Mouse (Mus musculus) stomach, embryonic 15.5 days (tissue): ENCODE measurements at regions not wholly inside any gene's neighbourhood (a gene's known extent, or its start where the extent isn't known, plus 50 kb on each side); places are given as distances from the start of the nearest gene placed in this dataset.
"Not testable (repeated sequence)": the region's sequence is repeated elsewhere in the genome, so short reads cannot be mapped to it uniquely, and the experiment has no call there.

Experiments
- ATAC-seq: fragments of 200-750 bp; cut with Nextera tagmentation; 2 replicates; pipeline ENCODE4 v1.8.0; 2017; ENCODE audit warnings: low read depth, moderate number of reproducible peaks, moderate TSS enrichment; ENCODE audit not compliant: insufficient read depth, low FRiP score
- H3K27ac ChIP-seq: fragments of 300-500 bp; sonication (generic); 2 replicates; pipeline ENCODE4 v1.5.1; 2015; ENCODE audit warnings: mild to moderate bottlenecking, inconsistent platforms
- H3K27me3 ChIP-seq: fragments of 300-500 bp; sonication (generic); replicated peaks from 2 replicates; pipeline ENCODE4 v1.6.1; 2015; ENCODE audit warnings: inconsistent platforms
- H3K36me3 ChIP-seq: fragments of 300-500 bp; sonication (generic); 2 replicates; pipeline ENCODE4 v1.6.1; 2015; ENCODE audit warnings: inconsistent platforms
- H3K4me1 ChIP-seq: fragments of 300-500 bp; sonication (generic); 2 replicates; pipeline ENCODE4 v1.6.1; 2015; ENCODE audit warnings: inconsistent platforms
- H3K4me2 ChIP-seq: fragments of 300-500 bp; sonication (generic); 2 replicates; pipeline ENCODE4 v1.6.1; 2015; ENCODE audit warnings: mild to moderate bottlenecking, inconsistent platforms
- H3K4me3 ChIP-seq: fragments of 300-500 bp; sonication (generic); replicated peaks from 2 replicates; pipeline ENCODE4 v1.5.1; 2015; ENCODE audit warnings: inconsistent platforms
- H3K9ac ChIP-seq: fragments of 300-500 bp; sonication (generic); 2 replicates; pipeline ENCODE4 v1.6.1; 2015; ENCODE audit warnings: inconsistent platforms
- H3K9me3 ChIP-seq: fragments of 300-500 bp; sonication (generic); 2 replicates; pipeline ENCODE4 v1.6.1; 2016; ENCODE audit warnings: inconsistent platforms
- WGBS: fragments of 180-500 bp; shearing (Covaris S2); methylation state at CpG from one replicate; pipeline ENCODE4 v1.1.7; 2015; 5-methylcytosine and 5-hydroxymethylcytosine counted together

DNA sequence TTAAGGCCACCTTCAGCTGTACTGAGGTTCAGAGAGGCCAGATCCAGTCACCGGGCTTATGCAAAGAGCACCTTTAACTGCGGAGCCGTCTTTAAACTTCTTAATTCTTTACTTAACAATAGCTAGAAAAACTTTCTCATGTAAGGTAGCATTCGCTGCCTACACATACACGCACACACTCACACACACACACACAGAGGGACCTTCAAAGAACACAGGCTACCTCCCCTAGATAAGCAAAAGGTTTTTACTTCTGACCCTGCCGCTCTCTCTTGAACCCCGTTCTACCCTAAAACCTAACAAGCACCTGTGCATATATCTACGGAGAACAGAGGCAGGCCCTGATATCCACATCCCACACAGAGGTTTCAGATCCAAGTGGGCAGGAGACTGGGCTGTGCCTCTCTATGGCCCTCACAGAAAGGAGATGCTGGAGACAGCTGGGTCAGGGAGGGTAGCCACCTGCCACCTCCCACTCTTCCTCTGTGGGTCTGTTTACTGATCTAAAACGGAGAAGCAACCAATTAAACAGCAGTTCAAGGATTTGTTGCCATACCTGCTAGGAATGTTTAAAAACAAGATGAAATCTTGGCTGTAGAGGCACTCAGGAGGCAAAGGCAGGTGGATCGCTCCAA, 81.2 kb downstream of the Tomm20 start:
- Histone ChIP-seq H3K9me3 (no peaks in the 10 kb centered on the region), H3K27me3 (no peaks in the 10 kb centered on the region), H3K4me3 (no peak overlapping the region), H3K36me3 (no peaks in the 10 kb centered on the region), H3K4me2 (no peak overlapping the region), H3K9ac (no peak overlapping the region), H3K4me1 (no peaks in the 10 kb centered on the region), H3K27ac (no peak overlapping the region)
- ATAC-seq: no peak
- 67% methylated on average over 10 of the region's 10 CpGs for WGBS

DNA sequence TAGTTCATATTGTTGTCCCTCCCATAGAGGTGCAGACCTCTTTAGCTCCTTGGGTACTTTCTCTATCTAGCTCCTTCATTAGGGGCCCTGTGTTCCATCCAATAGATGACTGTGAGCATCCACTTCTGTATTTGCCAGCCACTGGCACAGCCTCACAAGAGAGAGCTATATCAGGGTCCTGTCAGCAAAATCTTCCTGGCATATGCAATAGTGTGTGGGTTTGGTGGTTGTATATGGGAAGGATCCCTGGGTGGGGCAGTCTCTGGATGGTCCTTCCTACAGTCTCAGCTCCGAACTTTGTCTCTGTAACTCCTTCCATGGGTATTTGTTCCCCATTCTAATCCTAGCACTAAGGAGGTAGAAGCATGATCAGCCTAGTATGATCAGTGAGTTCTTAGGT, 82.0 kb downstream of the Tomm20 start:
- 88% methylated on average over 1 of the region's 1 CpGs for WGBS
- H3K4me3 ChIP-seq, H3K9ac ChIP-seq, H3K27ac ChIP-seq, H3K4me2 ChIP-seq, H3K27me3 ChIP-seq, H3K9me3 ChIP-seq, H3K36me3 ChIP-seq, H3K4me1 ChIP-seq, ATAC-seq: not testable (repeated sequence)

DNA sequence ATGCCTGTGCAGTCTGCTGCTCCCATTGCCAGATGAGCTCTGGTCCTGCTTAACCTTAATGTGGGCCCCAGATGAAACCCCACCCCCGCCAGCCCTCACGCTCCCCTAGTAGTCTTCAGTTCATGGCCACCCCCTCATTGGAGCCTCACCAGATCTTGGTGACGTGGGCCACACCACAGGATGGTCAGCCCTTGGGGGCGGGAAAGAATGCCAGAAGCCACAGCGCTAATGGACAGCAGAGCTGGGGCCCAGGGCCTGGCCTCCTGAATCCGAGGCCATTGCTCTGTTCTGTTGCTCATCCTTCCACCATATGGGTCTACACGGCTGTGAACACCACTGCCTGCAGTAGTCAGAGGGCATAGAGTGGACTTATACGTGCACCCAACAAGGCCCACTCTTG, 83.9 kb downstream of the Tomm20 start:
- no peak overlapping the region for H3K4me3 ChIP-seq
- no peak overlapping the region for H3K4me2 ChIP-seq
- no peak overlapping the region for H3K27ac ChIP-seq
- ATAC-seq: no peak
- no peaks in the 10 kb centered on the region for H3K27me3 ChIP-seq
- H3K9me3 ChIP-seq: no peaks in the 10 kb centered on the region
- 87% methylated on average over 8 of the region's 8 CpGs for WGBS
- no peak overlapping the region for H3K9ac ChIP-seq
- no peaks in the 10 kb centered on the region for H3K36me3 ChIP-seq
- peaks cover 4% of the 10 kb centered on the region; the same call in 1 of the 2 replicates for H3K4me1 ChIP-seq

DNA sequence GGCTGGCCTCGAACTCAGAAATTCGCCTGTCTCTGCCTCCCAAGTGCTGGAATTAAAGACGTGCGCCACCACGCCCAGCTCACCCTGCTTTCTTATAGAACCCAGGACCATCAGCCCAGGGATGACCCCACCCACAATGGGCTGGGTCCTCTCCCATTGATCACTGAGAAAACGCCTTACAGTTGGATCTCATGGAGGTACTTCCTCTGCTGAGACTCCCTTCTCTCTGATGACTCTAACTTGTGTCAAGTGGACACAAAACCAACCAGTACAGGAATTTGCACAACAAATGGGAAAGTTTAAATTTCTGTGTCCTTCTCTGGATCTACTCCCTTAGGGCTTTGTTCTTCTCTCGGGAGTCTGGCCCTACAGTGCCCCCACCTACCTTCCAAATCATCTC, 85.0 kb downstream of the Tomm20 start:
- Histone ChIP-seq H3K36me3 (no peaks in the 10 kb centered on the region), H3K4me2 (no peak overlapping the region), H3K4me1 (peaks cover 4% of the 10 kb centered on the region; the same call in 1 of the 2 replicates), H3K27ac (no peak overlapping the region), H3K4me3 (no peak overlapping the region), H3K9ac (no peak overlapping the region), H3K27me3 (no peaks in the 10 kb centered on the region), H3K9me3 (no peaks in the 10 kb centered on the region)
- no peak for ATAC-seq
- WGBS: 88% methylated on average over 7 of the region's 7 CpGs

DNA sequence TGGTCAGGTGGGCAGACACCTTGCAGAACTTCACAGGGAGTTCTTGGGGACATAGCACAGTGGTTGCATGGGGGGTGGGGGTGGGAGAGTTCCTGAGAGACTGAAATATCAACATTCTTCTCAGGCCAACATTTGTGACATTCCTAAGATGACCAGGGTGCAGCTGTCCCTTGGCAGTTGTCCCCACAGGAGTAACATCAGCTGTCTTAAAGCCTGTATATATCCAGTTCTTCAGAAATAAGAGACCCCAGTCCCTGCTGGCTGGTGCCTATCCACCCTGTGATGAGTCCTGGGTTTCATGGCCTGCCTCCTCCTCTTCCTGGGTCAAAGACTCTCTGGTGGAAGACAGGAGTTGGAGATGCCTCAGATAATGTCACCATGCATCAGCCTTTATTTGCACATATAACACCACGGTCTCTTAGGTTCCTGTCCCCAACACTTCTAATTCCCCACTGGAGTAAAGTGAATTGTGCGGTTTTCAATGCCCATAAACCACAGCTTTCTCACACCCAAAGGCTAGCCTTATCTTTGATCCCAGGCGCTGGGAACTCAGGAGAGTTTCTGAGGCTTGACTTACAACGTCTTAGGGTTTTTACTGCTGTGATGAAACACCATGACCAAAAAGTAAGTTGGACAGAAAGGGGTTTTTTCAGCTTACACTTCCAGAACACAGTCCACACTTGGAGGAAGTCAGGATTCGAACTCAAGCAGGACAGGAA, 85.8 kb downstream of the Tomm20 start:
- H3K4me3 ChIP-seq: no peak overlapping the region
- H3K9ac ChIP-seq: no peak overlapping the region
- H3K9me3 ChIP-seq: no peaks in the 10 kb centered on the region
- H3K27ac ChIP-seq: no peak overlapping the region
- H3K36me3 ChIP-seq: no peaks in the 10 kb centered on the region
- peaks cover 4% of the 10 kb centered on the region; the same call in 1 of the 2 replicates for H3K4me1 ChIP-seq
- WGBS: 84% methylated on average over 5 of the region's 5 CpGs
- no peak overlapping the region for H3K4me2 ChIP-seq
- ATAC-seq: no peak
- no peaks in the 10 kb centered on the region for H3K27me3 ChIP-seq

DNA sequence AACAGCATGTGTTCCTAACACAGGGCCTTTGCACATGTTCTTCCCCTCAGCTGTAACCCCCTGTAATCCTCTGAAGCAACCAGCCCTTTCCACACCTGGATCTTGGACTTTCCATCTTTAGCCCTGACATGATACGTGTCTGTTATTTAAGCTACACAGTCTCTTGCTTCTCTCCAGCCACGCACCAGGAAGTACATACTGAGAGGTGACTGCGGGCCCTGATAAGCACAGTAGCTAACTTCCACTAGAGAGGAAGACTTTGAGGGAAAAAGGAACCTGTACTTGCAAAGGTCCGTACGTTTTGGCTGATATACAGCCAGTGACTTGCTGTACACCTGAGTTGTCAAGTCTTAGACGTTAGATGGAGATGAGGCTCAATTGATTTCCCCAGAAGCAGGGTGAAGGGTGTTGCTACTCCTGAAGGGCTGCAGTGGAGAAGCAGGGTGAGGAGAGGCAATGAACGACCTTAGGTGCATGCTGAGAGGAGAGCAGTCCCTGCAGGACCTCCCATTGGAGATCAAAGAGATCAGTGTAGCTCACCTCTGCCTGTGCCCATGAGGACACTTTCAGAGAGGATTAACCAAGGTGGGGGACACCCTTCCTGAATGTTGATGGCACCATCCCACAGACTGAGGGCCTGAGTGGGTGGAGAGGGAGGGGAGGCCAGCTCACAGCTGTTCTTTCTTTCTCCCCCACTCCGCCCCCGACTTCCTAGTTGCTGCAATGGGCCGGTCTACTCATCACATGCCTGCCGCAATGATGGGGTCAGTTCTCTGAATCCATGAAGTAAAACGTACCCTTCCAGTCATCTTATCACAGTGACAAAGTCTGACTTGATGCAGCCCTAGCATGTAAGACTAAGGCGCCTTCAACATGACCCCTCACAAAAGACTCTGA, 88.1 kb downstream of the Tomm20 start:
- no peak overlapping the region for H3K9ac ChIP-seq
- no peak overlapping the region for H3K4me2 ChIP-seq
- no peaks in the 10 kb centered on the region for H3K27me3 ChIP-seq
- WGBS: 72% methylated on average over 13 of the region's 13 CpGs
- H3K4me3 ChIP-seq: no peak overlapping the region
- peaks cover 11% of the 10 kb centered on the region; the same call in 1 of the 2 replicates for H3K4me1 ChIP-seq
- no peaks in the 10 kb centered on the region for H3K36me3 ChIP-seq
- H3K27ac ChIP-seq: no peak overlapping the region
- H3K9me3 ChIP-seq: no peaks in the 10 kb centered on the region
- ATAC-seq: no peak

DNA sequence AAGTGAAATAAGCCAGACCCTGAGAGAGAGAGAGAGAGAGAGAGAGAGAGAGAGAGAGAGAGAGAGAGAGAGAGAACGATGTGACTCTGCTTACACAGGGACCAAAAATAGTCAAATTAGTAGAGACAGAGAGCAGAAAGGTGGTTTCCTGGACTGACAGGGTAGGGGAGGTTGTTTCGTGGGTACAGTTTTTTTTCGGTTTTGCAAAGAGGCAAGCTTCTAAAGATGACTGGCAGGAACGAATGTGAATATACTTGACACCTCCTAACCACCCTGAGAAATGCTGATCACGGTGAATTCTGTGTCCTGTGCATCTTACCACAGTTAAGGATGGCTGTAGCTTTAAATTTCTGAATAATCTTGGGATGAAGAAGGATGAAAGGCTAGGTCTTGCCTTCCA, 89.7 kb downstream of the Tomm20 start:
- Histone ChIP-seq H3K36me3 (no peaks in the 10 kb centered on the region), H3K27ac (no peak overlapping the region), H3K9ac (no peak overlapping the region), H3K4me1 (peaks cover 11% of the 10 kb centered on the region; the same call in 1 of the 2 replicates), H3K9me3 (no peaks in the 10 kb centered on the region), H3K4me2 (no peak overlapping the region), H3K27me3 (no peaks in the 10 kb centered on the region), H3K4me3 (no peak overlapping the region)
- ATAC-seq: no peak
- WGBS: 44% methylated on average over 5 of the region's 5 CpGs

DNA sequence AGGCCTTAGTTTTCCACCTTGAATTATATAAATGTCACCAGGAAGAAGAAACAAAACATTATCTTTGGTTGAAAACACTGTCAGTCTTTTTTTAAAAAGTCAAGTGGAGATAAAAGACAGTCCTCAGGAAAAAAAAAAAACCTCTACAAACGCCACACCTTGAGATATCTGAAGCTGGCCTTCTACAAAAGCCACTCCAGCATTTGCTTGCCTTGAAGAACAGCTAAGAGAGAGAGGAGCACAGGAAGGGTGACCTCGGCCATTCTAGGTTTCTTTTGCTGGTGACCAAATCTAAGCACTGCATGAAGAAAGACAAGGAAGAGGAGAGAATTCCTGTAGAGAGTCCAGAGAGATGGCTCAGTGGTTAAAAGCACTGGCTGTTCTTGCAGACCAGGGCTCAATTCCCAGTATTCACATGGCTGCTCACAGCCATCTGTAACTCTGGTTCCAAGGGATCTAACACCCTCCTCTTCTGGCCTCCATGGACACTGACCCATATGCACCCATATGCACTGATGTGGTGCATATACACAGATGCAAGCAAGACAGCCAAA, 90.5 kb downstream of the Tomm20 start:
- no peaks in the 10 kb centered on the region for H3K27me3 ChIP-seq
- ATAC-seq: no peak
- H3K9me3 ChIP-seq: no peaks in the 10 kb centered on the region
- 63% methylated on average over 2 of the region's 2 CpGs for WGBS
- no peak overlapping the region; the same call in 1 of the 2 replicates for H3K27ac ChIP-seq
- H3K4me3 ChIP-seq: no peak overlapping the region
- no peak overlapping the region for H3K9ac ChIP-seq
- H3K4me1 ChIP-seq: peaks cover 15% of the 10 kb centered on the region; the same call in 1 of the 2 replicates
- H3K4me2 ChIP-seq: no peak overlapping the region
- H3K36me3 ChIP-seq: no peaks in the 10 kb centered on the region

DNA sequence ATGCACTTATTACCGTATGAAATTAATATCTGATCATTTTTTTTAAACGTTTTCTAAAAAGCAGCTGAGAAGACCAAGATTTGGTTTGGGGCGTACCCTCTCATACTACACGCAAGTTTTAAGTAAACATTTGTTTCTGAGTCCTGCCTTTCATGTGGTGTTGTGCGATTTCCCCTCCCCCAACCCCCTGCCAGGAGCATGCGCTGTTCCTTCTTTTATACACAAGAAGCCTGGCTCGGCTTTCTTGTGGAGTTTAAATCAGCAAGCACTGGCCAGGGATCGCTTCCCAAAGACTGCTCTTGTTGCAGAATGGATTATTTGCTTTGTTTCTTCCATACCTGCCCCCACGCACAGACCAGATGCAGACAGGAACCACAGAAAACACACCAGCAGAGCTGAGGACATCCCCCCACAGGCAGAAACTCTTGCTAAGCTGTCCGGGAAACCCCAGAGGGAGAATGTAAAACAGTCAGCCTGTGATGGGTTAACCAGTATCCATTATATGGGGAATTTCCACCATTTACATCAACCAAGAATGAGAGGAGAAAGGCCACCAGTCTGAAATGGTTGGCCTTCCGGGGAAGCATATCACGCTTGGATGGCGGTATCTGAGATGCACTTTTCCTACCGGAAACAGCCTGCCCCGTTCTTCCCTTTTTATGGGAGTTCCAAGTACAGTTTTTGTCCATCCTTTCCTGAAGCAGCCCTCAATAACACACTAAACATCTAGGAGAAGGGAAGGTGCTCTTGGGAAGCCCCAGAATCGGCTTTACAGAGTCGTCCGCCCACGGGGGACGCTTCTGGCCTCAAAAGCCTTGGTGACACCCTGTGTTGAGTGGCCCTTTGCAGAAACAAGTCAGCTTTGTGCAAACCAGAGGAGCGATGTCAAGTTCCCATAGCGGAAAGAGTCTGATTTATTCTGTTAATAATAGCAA, 91.3 kb downstream of the Tomm20 start:
- ATAC-seq: no peak
- H3K9me3 ChIP-seq: no peaks in the 10 kb centered on the region
- H3K27me3 ChIP-seq: no peaks in the 10 kb centered on the region
- no peak overlapping the region for H3K4me3 ChIP-seq
- H3K27ac ChIP-seq: no peak overlapping the region
- peaks cover 21% of the 10 kb centered on the region for H3K4me1 ChIP-seq
- no peaks in the 10 kb centered on the region for H3K36me3 ChIP-seq
- H3K4me2 ChIP-seq: no peak overlapping the region
- H3K9ac ChIP-seq: no peak overlapping the region
- 64% methylated on average over 22 of the region's 22 CpGs for WGBS

DNA sequence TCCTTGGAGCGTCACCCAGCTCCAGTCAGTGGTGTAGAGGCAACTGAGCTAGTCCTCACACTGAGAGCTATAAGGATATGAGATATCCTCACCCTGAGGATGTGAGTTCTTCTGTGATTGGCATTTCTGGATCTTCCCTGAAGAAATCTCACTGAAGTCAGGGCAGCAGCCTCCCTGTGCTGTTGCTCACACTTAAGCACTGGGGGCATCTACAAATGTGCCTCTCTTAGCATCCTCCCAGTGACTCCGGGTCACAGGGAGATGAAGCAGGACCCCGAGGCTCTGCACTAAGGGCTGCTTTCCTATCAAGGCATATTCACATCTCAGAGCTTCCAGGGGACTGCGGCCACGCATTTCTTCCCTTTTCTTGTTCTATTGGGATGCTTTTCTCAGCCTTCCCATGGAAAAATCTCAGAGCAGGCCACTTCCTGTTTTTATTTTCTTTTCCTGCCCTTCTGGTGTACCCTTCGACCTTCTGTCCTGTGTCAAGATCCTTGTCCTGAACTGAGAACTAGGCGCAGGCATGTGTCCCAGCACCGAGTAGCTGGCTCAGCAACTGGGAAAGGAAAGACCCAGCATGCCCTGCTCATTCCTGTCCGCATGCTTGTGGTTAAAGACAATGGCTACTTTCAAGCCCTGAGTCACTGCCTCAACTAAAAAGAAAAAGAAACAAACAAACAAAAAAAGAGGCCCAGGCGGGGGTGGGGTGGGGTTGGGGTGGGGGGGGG, 92.8 kb downstream of the Tomm20 start:
- 59% methylated on average over 10 of the region's 10 CpGs for WGBS
- peaks cover 24% of the 10 kb centered on the region for H3K4me1 ChIP-seq
- H3K27ac ChIP-seq: peak overlapping the region; percentile 52
- H3K4me3 ChIP-seq: no peak overlapping the region
- no peaks in the 10 kb centered on the region for H3K27me3 ChIP-seq
- ATAC-seq: no peak
- no peaks in the 10 kb centered on the region for H3K36me3 ChIP-seq
- no peak overlapping the region for H3K9ac ChIP-seq
- H3K4me2 ChIP-seq: no peak overlapping the region
- no peaks in the 10 kb centered on the region for H3K9me3 ChIP-seq
